Mouse (Mus musculus) stomach, embryonic 14.5 days (tissue): Measurements from ENCODE around the gene Hsd17b2. TPM values are rescaled to one million over a fixed set of nuclear protein-coding genes. Genes with fewer than 3 reads are reported as not detected.

ENCODE experiments used
- ATAC-seq: fragments of 200-750 bp; cut with Nextera tagmentation; 2 replicates; pipeline ENCODE4 v1.8.0; 2017; ENCODE audit warnings: low read depth, moderate TSS enrichment; ENCODE audit not compliant: insufficient number of reproducible peaks, insufficient read depth, low FRiP score
- H3K27ac ChIP-seq: fragments of 300-500 bp; sonication (generic); 2 replicates; pipeline ENCODE4 v1.5.1; 2014; ENCODE audit warnings: mild to moderate bottlenecking, low read length, moderate library complexity, mixed read lengths
- H3K27me3 ChIP-seq: fragments of 300-500 bp; sonication (generic); 2 replicates; pipeline ENCODE4 v1.6.1; 2014; ENCODE audit warnings: low read length, control low read depth, mixed read lengths; ENCODE audit not compliant: control insufficient read depth, insufficient read depth
- H3K36me3 ChIP-seq: fragments of 300-500 bp; sonication (generic); 2 replicates; pipeline ENCODE4 v1.6.1; 2014; ENCODE audit warnings: mild to moderate bottlenecking, control low read depth, low read length, moderate library complexity, mixed read lengths; ENCODE audit not compliant: control insufficient read depth, insufficient read depth
- H3K4me1 ChIP-seq: fragments of 300-500 bp; sonication (generic); 2 replicates; pipeline ENCODE4 v1.6.1; 2014; ENCODE audit warnings: low read length, control low read depth, mixed read lengths; ENCODE audit not compliant: control insufficient read depth, insufficient read depth
- H3K4me2 ChIP-seq: fragments of 300-500 bp; sonication (generic); replicated peaks from 2 replicates; pipeline ENCODE4 v1.6.1; 2014; ENCODE audit warnings: low read depth, low read length, control low read depth
- H3K4me3 ChIP-seq: fragments of 300-500 bp; sonication (generic); 2 replicates; pipeline ENCODE4 v1.5.1; 2014; ENCODE audit warnings: low read depth, low read length, control low read depth
- H3K9ac ChIP-seq: fragments of 300-500 bp; sonication (generic); replicated peaks from 2 replicates; pipeline ENCODE4 v1.6.1; 2014; ENCODE audit warnings: low read depth, mild to moderate bottlenecking, control low read depth, low read length, moderate library complexity, mixed read lengths
- H3K9me3 ChIP-seq: fragments of 300-500 bp; sonication (generic); 2 replicates; pipeline ENCODE4 v1.6.1; 2016; ENCODE audit warnings: low read depth, low read length, control low read depth; ENCODE audit not compliant: control insufficient read depth
- WGBS: fragments of 180-500 bp; shearing (Covaris S2); extraction: QIAGEN DNeasy Blood & Tissue Kit; methylation state at CpG from one replicate; pipeline ENCODE4 v1.1.7; 2014; 5-methylcytosine and 5-hydroxymethylcytosine counted together
- polyA plus RNA-seq: library from polyadenylated mRNA; unstranded; fragments of >200 nt; fragmentation: Nextera tagmentation; extraction: Ambion mirVana; gene quantifications from 2 replicates; pipeline ENCODE4 v1.2.1, GENCODE M21; 2014

Gene Hsd17b2
- polyA plus RNA-seq, 1 experiment from 2014 or later, result 3.5 TPM

GRCm38 (mm10) chr8:117765947-117766346 is 64.2 kb downstream of the Hsd17b2 start:
- Histone ChIP-seq H3K27ac (no peak overlapping the region), H3K36me3 (no peaks in the 10 kb centered on the region), H3K4me2 (no peak overlapping the region), H3K4me3 (no peak overlapping the region), H3K4me1 (no peaks in the 10 kb centered on the region), H3K27me3 (no peaks in the 10 kb centered on the region), H3K9me3 (0 out of 2 replicates have a peak, but pooled peaks cover 2% of the 10 kb centered on the region), H3K9ac (no peak overlapping the region)
- 47% methylated on average over 5 of the region's 5 CpGs for WGBS
- ATAC-seq, result no peak

- no peak overlapping the region for H3K4me3 ChIP-seq
- no peaks in the 10 kb centered on the region for H3K9me3 ChIP-seq
- WGBS, result 82% methylated on average over 6 of the region's 7 CpGs
- H3K4me2 ChIP-seq, result no peak overlapping the region
- H3K36me3 ChIP-seq, result no peaks in the 10 kb centered on the region
- no peak overlapping the region for H3K9ac ChIP-seq
- H3K27me3 ChIP-seq, result no peaks in the 10 kb centered on the region
- no peak overlapping the region for H3K27ac ChIP-seq
- ATAC-seq, result no peak
- H3K4me1 ChIP-seq, result no peaks in the 10 kb centered on the region
Observed at GRCm38 (mm10) chr8:117768971-117769370, 67.3 kb downstream of the Hsd17b2 start.

GRCm38 (mm10) chr8:117771115-117771836 is 69.6 kb downstream of the Hsd17b2 start:
- H3K27me3 ChIP-seq, result no peaks in the 10 kb centered on the region
- H3K9ac ChIP-seq, result no peak overlapping the region
- 65% methylated on average over 9 of the region's 9 CpGs for WGBS
- no peaks in the 10 kb centered on the region for H3K9me3 ChIP-seq
- no peaks in the 10 kb centered on the region for H3K4me1 ChIP-seq
- H3K4me3 ChIP-seq, result no peak overlapping the region
- no peak overlapping the region for H3K27ac ChIP-seq
- ATAC-seq, result peak; percentile 57; the same call in 1 of the 2 replicates
- no peaks in the 10 kb centered on the region for H3K36me3 ChIP-seq
- no peak overlapping the region for H3K4me2 ChIP-seq

- Histone ChIP-seq H3K9ac (no peak overlapping the region), H3K27ac (no peak overlapping the region), H3K27me3 (no peaks in the 10 kb centered on the region), H3K4me1 (no peaks in the 10 kb centered on the region), H3K9me3 (no peaks in the 10 kb centered on the region), H3K36me3 (no peaks in the 10 kb centered on the region), H3K4me3 (no peak overlapping the region), H3K4me2 (no peak overlapping the region)
- 68% methylated on average over 2 of the region's 2 CpGs for WGBS
- no peak for ATAC-seq
Observed at GRCm38 (mm10) chr8:117772126-117772525, 70.4 kb downstream of the Hsd17b2 start.

- H3K9ac ChIP-seq, result no peak overlapping the region
- 53% methylated on average over 2 of the region's 2 CpGs for WGBS
- H3K27ac ChIP-seq, result no peak overlapping the region
- H3K9me3 ChIP-seq, result no peaks in the 10 kb centered on the region
- H3K4me2 ChIP-seq, result no peak overlapping the region
- H3K36me3 ChIP-seq, result no peaks in the 10 kb centered on the region
- no peaks in the 10 kb centered on the region for H3K4me1 ChIP-seq
- ATAC-seq, result 0 out of 2 replicates have a peak, but pooled peaks have one; percentile 18
- no peak overlapping the region for H3K4me3 ChIP-seq
- no peaks in the 10 kb centered on the region for H3K27me3 ChIP-seq
Observed at GRCm38 (mm10) chr8:117772597-117772996, 70.9 kb downstream of the Hsd17b2 start.

GRCm38 (mm10) chr8:117775626-117776025 is 73.9 kb downstream of the Hsd17b2 start:
- Histone ChIP-seq H3K9ac (no peak overlapping the region), H3K27ac (no peak overlapping the region), H3K4me3 (no peak overlapping the region), H3K4me2 (no peak overlapping the region), H3K36me3 (no peaks in the 10 kb centered on the region), H3K27me3 (no peaks in the 10 kb centered on the region), H3K9me3 (no peaks in the 10 kb centered on the region), H3K4me1 (no peaks in the 10 kb centered on the region)
- no peak; the same call in 1 of the 2 replicates for ATAC-seq
- WGBS, result 39% methylated on average over 10 of the region's 10 CpGs

GRCm38 (mm10) chr8:117776075-117776474 is 74.4 kb downstream of the Hsd17b2 start:
- 79% methylated on average over 10 of the region's 10 CpGs for WGBS

GRCm38 (mm10) chr8:117778531-117779322 is 77.0 kb downstream of the Hsd17b2 start:
- Histone ChIP-seq H3K4me2 (no peak overlapping the region), H3K27me3 (no peaks in the 10 kb centered on the region), H3K4me1 (no peaks in the 10 kb centered on the region), H3K27ac (no peak overlapping the region), H3K36me3 (no peaks in the 10 kb centered on the region), H3K4me3 (no peak overlapping the region), H3K9me3 (no peaks in the 10 kb centered on the region), H3K9ac (no peak overlapping the region)
- 67% methylated on average over 11 of the region's 11 CpGs for WGBS
- ATAC-seq, result no peak

More at GRCm38 (mm10) chr8:117776075-117776474, 74.4 kb downstream of the Hsd17b2 start:
- ATAC-seq, result no peak
- no peak overlapping the region for H3K4me3 ChIP-seq
- no peaks in the 10 kb centered on the region for H3K4me1 ChIP-seq
- H3K4me2 ChIP-seq, result no peak overlapping the region
- no peaks in the 10 kb centered on the region for H3K36me3 ChIP-seq
- no peak overlapping the region for H3K9ac ChIP-seq
- no peaks in the 10 kb centered on the region for H3K27me3 ChIP-seq
- H3K27ac ChIP-seq, result no peak overlapping the region
- no peaks in the 10 kb centered on the region for H3K9me3 ChIP-seq
